25 mouse cellular contexts compared by ENCODE assay signal in the genomic region with DNA sequence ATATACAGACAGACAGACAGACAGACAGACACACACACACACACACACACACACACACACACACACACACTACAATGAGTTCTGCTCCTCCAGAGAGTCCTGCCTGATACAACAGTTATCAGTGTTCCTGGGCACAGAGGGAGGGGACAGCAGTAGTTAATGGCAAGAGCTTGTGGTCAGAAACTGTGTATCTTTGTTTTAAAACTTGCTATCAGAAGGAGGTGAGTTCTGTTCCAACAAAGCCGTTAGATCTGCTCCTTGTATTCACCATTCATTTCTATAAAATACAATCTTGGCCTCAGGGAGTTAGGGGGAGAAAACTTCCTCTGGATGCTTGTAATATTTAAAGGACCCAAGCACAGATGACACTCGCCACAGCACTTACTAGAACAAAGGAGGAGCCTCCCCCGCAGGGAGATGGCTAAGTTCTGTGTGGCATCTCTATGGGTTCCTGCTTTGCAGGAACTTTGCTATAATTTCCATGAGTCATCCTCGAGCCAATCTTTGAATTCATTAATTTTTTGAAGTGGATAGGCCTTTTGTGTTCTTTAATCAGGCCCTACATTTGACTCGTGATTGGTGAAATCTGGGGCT. TPM values are rescaled to one million over a fixed set of nuclear protein-coding genes. Genes with fewer than 3 reads are reported as not detected.
DNase-seq lines count a peak whose midpoint lies in the region; ATAC-seq and TF ChIP-seq lines count a peak whose summit lies in the region.
"Had no signal": no experiment of that assay in that cellular context is flagged by ENCODE, and none has a peak within 500 bp of the region (broad histone marks: within the 10 kb centered on the region; RNA-seq: fewer than 3 reads in every experiment).

No protein-coding gene starts in this region.

- H3K79me2 ChIP-seq in heart, adult 2 months (replicated peaks; ENCODE audit: control insufficient read depth, insufficient read depth, low read length) = no peaks in the 10 kb centered on the region
- H3K79me2 ChIP-seq in MEL (ENCODE audit: control insufficient read depth, insufficient read depth, low read length, poor library complexity) = no peaks in the 10 kb centered on the region

- TF ChIP-seq CTCF in heart, postnatal 0 days (IDR thresholded peaks at IDR 0.05; ENCODE audit: low read depth) = no peak
- no peak for TF ChIP-seq CTCF in heart, adult 2 months (IDR thresholded peaks at IDR 0.05)
- TF ChIP-seq CTCF in MEL (IDR thresholded peaks at IDR 0.05 in 2 of 3, conservative IDR thresholded peaks at IDR 0.05 in 1 of 3; ENCODE audit: control insufficient read depth in 1 of 3, insufficient read depth in 1 of 3, low read depth in 2 of 3, low read length in 3 of 3, poor library complexity in 1 of 3, severe bottlenecking in 1 of 3) = no peak

- no peak for TF ChIP-seq POLR2A in heart, adult 2 months (IDR thresholded peaks at IDR 0.05; ENCODE audit: insufficient read depth, low read depth, low read length)
- no peak for TF ChIP-seq POLR2A in MEL (IDR thresholded peaks at IDR 0.05; ENCODE audit: control insufficient read depth in 1 of 2, insufficient read depth in 1 of 2, low read depth in 1 of 2, low read length in 2 of 2, poor library complexity in 1 of 2)

- intact Hi-C loops in heart, adult 2 months (cut with DNase I) = no loop called here
- intact Hi-C loops in heart, postnatal 25 days (cut with DNase I) = no loop called here

- 46% methylated on average over 5 of the region's 5 CpGs for WGBS in heart, postnatal 0 days
- WGBS in heart, adult 2 months = 49% methylated on average over 5 of the region's 5 CpGs
- WGBS in liver, embryonic 12.5 days (ENCODE audit: insufficient replicate concordance) = 44% methylated on average over 5 of the region's 5 CpGs
- WGBS in forebrain, embryonic 14.5 days = 60% methylated on average over 5 of the region's 5 CpGs

- H3K36me3 ChIP-seq in heart, postnatal 0 days (replicated peaks; ENCODE audit: control insufficient read depth, insufficient read depth, low read length) = no peaks in the 10 kb centered on the region
- H3K36me3 ChIP-seq in heart, adult 2 months (ENCODE audit: control insufficient read depth, insufficient read depth, low read length) = no peaks in the 10 kb centered on the region
- H3K36me3 ChIP-seq in MEL (ENCODE audit: control insufficient read depth in 1 of 2, insufficient read depth in 2 of 2, low read length in 2 of 2) = peaks cover 0 to 15% of the 10 kb centered on the region in 2 experiments; a peak in 2 of 4 replicates
- H3K36me3 ChIP-seq in liver, embryonic 12.5 days = no peaks in the 10 kb centered on the region
- no peaks in the 10 kb centered on the region for H3K36me3 ChIP-seq in forebrain, embryonic 14.5 days (ENCODE audit: control insufficient read depth, insufficient read depth, low read length)
- H3K36me3 ChIP-seq: heart, embryonic 15.5 days; limb, embryonic 13.5 days; midbrain, embryonic 15.5 days; neural tube, embryonic 12.5 days had no signal

- no peak for TF ChIP-seq EP300 in heart, postnatal 0 days (IDR thresholded peaks at IDR 0.05; ENCODE audit: low read depth)
- TF ChIP-seq EP300 in heart, adult 2 months (IDR thresholded peaks at IDR 0.05; ENCODE audit: insufficient read depth, low read depth, low read length) = no peak
- peak; percentile 77 to 91 for TF ChIP-seq EP300 in MEL (IDR thresholded peaks at IDR 0.05; ENCODE audit: low read depth in 1 of 2, low read length in 2 of 2)

- ATAC-seq in heart, postnatal 0 days (ENCODE audit: insufficient read depth, low read depth) = no peak
- ATAC-seq in liver, embryonic 12.5 days = peak; percentile 38; the same call in 1 of the 2 replicates
- peak; percentile 73 for ATAC-seq in megakaryocyte progenitor cell, adult 5-6 weeks (replicated peaks; ENCODE audit: poor library complexity)
- no peak for ATAC-seq in forebrain, embryonic 14.5 days
- ATAC-seq: forebrain, embryonic 16.5 days; intestine, postnatal 0 days; midbrain, embryonic 15.5 days had no signal

- H3K27me3 ChIP-seq in heart, postnatal 0 days (ENCODE audit: control insufficient read depth, insufficient read depth, low read length) = no peaks in the 10 kb centered on the region
- H3K27me3 ChIP-seq in heart, adult 2 months (ENCODE audit: control insufficient read depth, insufficient read depth, low read length) = no peaks in the 10 kb centered on the region
- no peaks in the 10 kb centered on the region for H3K27me3 ChIP-seq in MEL (ENCODE audit: control insufficient read depth in 1 of 2, insufficient read depth in 2 of 2, low read length in 2 of 2)
- no peaks in the 10 kb centered on the region; the same call in 1 of the 2 replicates for H3K27me3 ChIP-seq in liver, embryonic 12.5 days (replicated peaks)
- H3K27me3 ChIP-seq in forebrain, embryonic 14.5 days (replicated peaks; ENCODE audit: control insufficient read depth, insufficient read depth, low read length) = no peaks in the 10 kb centered on the region
- H3K27me3 ChIP-seq: heart, embryonic 15.5 days; limb, embryonic 13.5 days; midbrain, embryonic 15.5 days; neural tube, embryonic 12.5 days had no signal

- DNase-seq in heart, postnatal 0 days (ENCODE audit: low spot score) = no peak
- DNase-seq in heart, adult 2 months = no peak
- peak; percentile 78 for DNase-seq in MEL (ENCODE audit: low read depth, low spot score)
- DNase-seq in heart, postnatal 25 days (ENCODE audit: low spot score) = no peak
- no peak for DNase-seq in forebrain, embryonic 14.5 days (ENCODE audit: low spot score)
- no peak for DNase-seq in B cell, adult 2 months
- DNase-seq: adrenal gland, postnatal 10 days; cerebellum, adult 8-10 months; gastrocnemius, postnatal 36 days; kidney, postnatal 25 days; lung, embryonic 14.5 days; lung, postnatal 36 days; right cerebral cortex, postnatal 25 days; spleen, adult 18-20 months; thymus, adult 18-20 months; thymus, postnatal 36 days had no signal

- 0 out of 2 replicates have a peak overlapping the region, but pooled peaks have one; percentile 48 for H3K27ac ChIP-seq in heart, postnatal 0 days (ENCODE audit: low read depth)
- no peak overlapping the region for H3K27ac ChIP-seq in heart, adult 2 months
- H3K27ac ChIP-seq in MEL (ENCODE audit: control insufficient read depth, low read depth, low read length) = peak overlapping the region; percentile 72
- H3K27ac ChIP-seq in liver, embryonic 12.5 days = peak overlapping the region; percentile 37; the same call in 1 of the 2 replicates
- H3K27ac ChIP-seq in forebrain, embryonic 14.5 days (ENCODE audit: low read depth, low read length) = no peak overlapping the region
- H3K27ac ChIP-seq: heart, embryonic 15.5 days; layer of hippocampus, adult 2 months; limb, embryonic 13.5 days; midbrain, embryonic 15.5 days; neural tube, embryonic 12.5 days had no signal

- H3K9me3 ChIP-seq in heart, postnatal 0 days (replicated peaks; ENCODE audit: control insufficient read depth, low read length) = no peaks in the 10 kb centered on the region
- H3K9me3 ChIP-seq in MEL (replicated peaks; ENCODE audit: insufficient read depth, low read length) = no peaks in the 10 kb centered on the region
- no peaks in the 10 kb centered on the region for H3K9me3 ChIP-seq in liver, embryonic 12.5 days (replicated peaks)
- no peaks in the 10 kb centered on the region for H3K9me3 ChIP-seq in forebrain, embryonic 14.5 days (replicated peaks; ENCODE audit: control insufficient read depth, low read length)
- H3K9me3 ChIP-seq: heart, embryonic 15.5 days; limb, embryonic 13.5 days; midbrain, embryonic 15.5 days; neural tube, embryonic 12.5 days had no signal

- TF ChIP-seq RAD21 in MEL (IDR thresholded peaks at IDR 0.05; ENCODE audit: low read depth, low read length) = no peak

- peaks cover 2% of the 10 kb centered on the region; the same call in 1 of the 2 replicates for H3K4me1 ChIP-seq in heart, postnatal 0 days (ENCODE audit: control insufficient read depth, insufficient read depth)
- no peaks in the 10 kb centered on the region for H3K4me1 ChIP-seq in heart, adult 2 months (ENCODE audit: control insufficient read depth, insufficient read depth, low read length)
- peaks cover 7 to 24% of the 10 kb centered on the region in 2 experiments for H3K4me1 ChIP-seq in MEL (ENCODE audit: control insufficient read depth in 1 of 2, insufficient read depth in 2 of 2, low read length in 2 of 2)
- peaks cover 24% of the 10 kb centered on the region for H3K4me1 ChIP-seq in liver, embryonic 12.5 days
- H3K4me1 ChIP-seq in forebrain, embryonic 14.5 days (ENCODE audit: control insufficient read depth, insufficient read depth, low read length) = peaks cover 3% of the 10 kb centered on the region
- H3K4me1 ChIP-seq: neural tube, embryonic 12.5 days had no signal

- no peak overlapping the region for H3K4me3 ChIP-seq in heart, postnatal 0 days (ENCODE audit: low read depth, low read length)
- no peak overlapping the region for H3K4me3 ChIP-seq in heart, adult 2 months
- H3K4me3 ChIP-seq in MEL (ENCODE audit: control insufficient read depth in 1 of 2, insufficient read depth in 1 of 2, low read depth in 2 of 2, low read length in 2 of 2) = peak overlapping the region in 1 of 2 experiments; percentile 6; a peak in 2 of 4 replicates
- no peak overlapping the region for H3K4me3 ChIP-seq in liver, embryonic 12.5 days
- H3K4me3 ChIP-seq in forebrain, embryonic 14.5 days (ENCODE audit: low read depth, low read length) = no peak overlapping the region
- H3K4me3 ChIP-seq: heart, embryonic 15.5 days; layer of hippocampus, adult 2 months; limb, embryonic 13.5 days; midbrain, embryonic 15.5 days; neural tube, embryonic 12.5 days had no signal

- H3K4me2 ChIP-seq in heart, postnatal 0 days (ENCODE audit: low read depth, low read length) = no peak overlapping the region
- H3K4me2 ChIP-seq in liver, embryonic 12.5 days = no peak overlapping the region
- H3K4me2 ChIP-seq in forebrain, embryonic 14.5 days (ENCODE audit: low read length) = no peak overlapping the region
- H3K4me2 ChIP-seq: heart, embryonic 15.5 days; limb, embryonic 13.5 days; lung, embryonic 14.5 days; midbrain, embryonic 15.5 days; neural tube, embryonic 12.5 days had no signal

- no peak overlapping the region for H3K9ac ChIP-seq in heart, postnatal 0 days (replicated peaks; ENCODE audit: low read depth, low read length)
- H3K9ac ChIP-seq in heart, adult 2 months (ENCODE audit: low read depth, low read length) = no peak overlapping the region
- H3K9ac ChIP-seq in MEL (ENCODE audit: control insufficient read depth, low read depth, low read length, poor library complexity, severe bottlenecking) = 0 out of 2 replicates have a peak overlapping the region, but pooled peaks have one; percentile 7
- H3K9ac ChIP-seq in liver, embryonic 12.5 days = no peak overlapping the region
- no peak overlapping the region for H3K9ac ChIP-seq in forebrain, embryonic 14.5 days (ENCODE audit: low read length)
- H3K9ac ChIP-seq: heart, embryonic 15.5 days; limb, embryonic 13.5 days; lung, embryonic 14.5 days; midbrain, embryonic 15.5 days; neural tube, embryonic 12.5 days had no signal

RNA-seq across cellular contexts. Expression of a gene that starts 47.6 kb away (rescaled TPM):
- 6.0 and 6.5 TPM in 2 replicates for total RNA-seq in heart, postnatal 0 days (2014; rRNA removed; ENCODE audit: low replicate concordance)
- polyA plus RNA-seq in heart, postnatal 0 days (2015; fragmentation: Nextera tagmentation; extraction: Ambion mirVana) = 5.4 and 6.0 TPM in 2 replicates
- total RNA-seq in heart, adult 2 months (2021) = 1 to 10 TPM; 3.0 to 3.1 TPM
- polyA plus RNA-seq in heart, adult 2 months (2012; rRNA removed) = 1.5 and 1.8 TPM in 2 replicates
- total RNA-seq in MEL (2012; rRNA removed) = 15.4 and 20.6 TPM in 2 replicates
- 10 to 100 TPM; 21.6 to 36.5 TPM for polyA plus RNA-seq in MEL (2012; ENCODE audit: insufficient read depth in 1 of 2, insufficient read length in 2 of 2, low read depth in 1 of 2, low replicate concordance in 2 of 2, missing spikeins in 1 of 2)
- 11.3 and 12.1 TPM in 2 replicates for polyA plus RNA-seq in liver, embryonic 12.5 days (2016; fragmentation: Nextera tagmentation; extraction: Ambion mirVana)
- 23.1 and 25.2 TPM in 2 replicates for total RNA-seq in megakaryocyte progenitor cell, adult 5-6 weeks (2015)
- 23.5 and 28.7 TPM in 2 replicates for total RNA-seq in megakaryocyte progenitor cell, adult 5-6 weeks (2017)
- 1 to 10 TPM; 3.0 to 3.4 TPM for total RNA-seq in heart, postnatal 25 days (2021)
- polyA plus RNA-seq in forebrain, embryonic 14.5 days (2014; fragmentation: Nextera tagmentation; extraction: Ambion mirVana) = 13.8 and 15.0 TPM in 2 replicates

RNA-seq across cellular contexts. Expression of a gene that starts 47.7 kb away (rescaled TPM):
- total RNA-seq in heart, postnatal 0 days (2014; rRNA removed; ENCODE audit: low replicate concordance) = 8.8 and 11.4 TPM in 2 replicates
- polyA plus RNA-seq in heart, postnatal 0 days (2015; fragmentation: Nextera tagmentation; extraction: Ambion mirVana) = 5.8 and 6.2 TPM in 2 replicates
- total RNA-seq in heart, adult 2 months (2021) = 10 to 100 TPM; 11.2 to 11.3 TPM
- 3.2 and 6.6 TPM in 2 replicates for polyA plus RNA-seq in heart, adult 2 months (2012; rRNA removed)
- total RNA-seq in MEL (2012; rRNA removed) = 16.3 and 18.9 TPM in 2 replicates
- polyA plus RNA-seq in MEL (2012; ENCODE audit: insufficient read depth in 1 of 2, insufficient read length in 2 of 2, low read depth in 1 of 2, low replicate concordance in 2 of 2, missing spikeins in 1 of 2) = 10 to 100 TPM in 1 of 2 experiments, not detected in 1; 18.3 TPM
- polyA plus RNA-seq in liver, embryonic 12.5 days (2016; fragmentation: Nextera tagmentation; extraction: Ambion mirVana) = 9.8 and 10.3 TPM in 2 replicates
- total RNA-seq in megakaryocyte progenitor cell, adult 5-6 weeks (2015) = 18.4 and 21.6 TPM in 2 replicates
- total RNA-seq in megakaryocyte progenitor cell, adult 5-6 weeks (2017) = 36.7 and 37.2 TPM in 2 replicates
- 10 to 100 TPM in 1 of 2 experiments, 1 to 10 TPM in 1; 10.0 to 10.8 TPM for total RNA-seq in heart, postnatal 25 days (2021)
- 13.0 and 14.3 TPM in 2 replicates for polyA plus RNA-seq in forebrain, embryonic 14.5 days (2014; fragmentation: Nextera tagmentation; extraction: Ambion mirVana)

Comparison
In these comparisons a context has a peak if more than half of its experiments do, and no peak if none do; other contexts are left out.
1. H3K27ac ChIP-seq: peak in heart, postnatal 0 days (single experiment), MEL (single experiment) and liver, embryonic 12.5 days (single experiment); none in heart, adult 2 months (single experiment) and forebrain, embryonic 14.5 days (single experiment).
2. ATAC-seq: peak in liver, embryonic 12.5 days (single experiment) and megakaryocyte progenitor cell, adult 5-6 weeks (single experiment); none in heart, postnatal 0 days (single experiment) and forebrain, embryonic 14.5 days (single experiment).